Mouse (Mus musculus): ENCODE data around the gene Colec11. TPM values are rescaled to one million over a fixed set of nuclear protein-coding genes. Genes with fewer than 3 reads are reported as not detected.

The Colec11 gene
- polyA plus RNA-seq, 1 experiment from 2014 or later: 1.8 TPM

DNA sequence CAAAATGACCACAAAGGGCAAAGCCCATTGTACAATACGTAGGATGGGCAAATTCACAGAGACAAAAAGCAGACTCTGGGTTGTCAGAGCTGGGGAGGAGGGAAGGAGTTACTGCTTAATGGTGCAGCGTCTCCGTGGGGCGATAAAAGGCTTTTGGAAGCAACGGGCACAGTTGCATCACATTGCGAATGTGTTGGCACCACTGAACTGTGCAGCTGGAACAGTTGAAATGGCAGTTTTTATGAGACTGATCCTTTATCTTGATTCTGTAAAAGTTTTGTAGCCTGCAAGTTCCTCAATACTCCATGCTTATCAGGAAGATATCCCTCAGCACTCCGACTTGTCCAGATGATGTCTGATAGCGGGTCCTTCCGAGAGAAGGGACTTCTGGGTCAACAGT, 25.5 kb downstream of the Colec11 start:
- H3K27ac ChIP-seq: no peak overlapping the region
- no peaks in the 10 kb centered on the region for H3K36me3 ChIP-seq
- H3K27me3 ChIP-seq (replicated peaks): no peaks in the 10 kb centered on the region
- H3K4me2 ChIP-seq (replicated peaks): no peak overlapping the region
- no peaks in the 10 kb centered on the region for H3K9me3 ChIP-seq
- H3K9ac ChIP-seq: no peak overlapping the region
- no peaks in the 10 kb centered on the region for H3K4me1 ChIP-seq (replicated peaks)
- WGBS: 72% methylated on average over 9 of the region's 9 CpGs
- ATAC-seq: no peak
- no peak overlapping the region for H3K4me3 ChIP-seq (replicated peaks)

DNA sequence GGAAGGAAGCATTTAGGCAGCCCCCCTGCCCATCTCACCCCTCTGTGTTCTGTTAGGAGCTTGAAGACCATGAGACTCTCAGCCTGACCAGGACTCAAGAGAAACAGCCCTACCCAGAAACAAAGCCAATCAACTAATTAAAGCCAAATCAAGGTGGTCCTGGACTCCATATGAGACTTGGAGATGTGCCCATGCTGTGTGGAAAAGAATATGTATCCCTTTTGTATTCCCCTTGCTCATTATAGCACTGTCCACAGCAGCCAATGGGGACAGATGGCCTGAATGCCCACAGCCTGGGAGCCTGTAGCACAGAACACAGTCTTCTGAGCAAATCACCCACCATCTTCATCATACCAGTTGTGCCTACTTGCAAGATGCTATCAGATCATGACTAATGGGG, 26.3 kb downstream of the Colec11 start:
- H3K4me2 ChIP-seq (replicated peaks): no peak overlapping the region
- ATAC-seq: no peak
- no peak overlapping the region for H3K9ac ChIP-seq
- no peaks in the 10 kb centered on the region for H3K27me3 ChIP-seq (replicated peaks)
- no peaks in the 10 kb centered on the region for H3K9me3 ChIP-seq
- H3K4me3 ChIP-seq (replicated peaks): no peak overlapping the region
- H3K27ac ChIP-seq: no peak overlapping the region
- no peaks in the 10 kb centered on the region for H3K36me3 ChIP-seq
- no peaks in the 10 kb centered on the region for H3K4me1 ChIP-seq (replicated peaks)

DNA sequence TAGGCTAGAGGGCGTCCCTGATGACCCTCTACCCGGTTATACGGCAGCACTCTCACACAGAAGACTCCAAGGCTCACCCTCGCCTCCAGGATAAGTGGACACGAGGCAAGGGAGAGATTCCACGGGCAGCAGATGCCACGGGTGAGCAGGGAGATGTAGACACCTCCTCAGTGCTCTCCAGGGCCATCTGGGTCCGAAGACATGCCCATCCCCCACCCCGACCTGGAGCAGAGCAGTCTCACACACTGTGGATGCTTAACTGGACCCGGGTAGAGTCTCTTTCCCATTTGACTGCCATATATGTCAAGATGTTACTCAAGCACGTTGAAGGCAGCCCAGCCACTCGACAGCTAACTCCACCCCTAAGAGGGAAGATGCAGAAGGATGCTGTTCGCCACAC, 32.7 kb downstream of the Colec11 start:
- Histone ChIP-seq H3K27me3 (replicated peaks) (peaks cover 6% of the 10 kb centered on the region; the same call in 1 of the 2 replicates), H3K36me3 (no peaks in the 10 kb centered on the region), H3K4me3 (replicated peaks) (no peak overlapping the region), H3K9me3 (no peaks in the 10 kb centered on the region), H3K4me1 (replicated peaks) (no peaks in the 10 kb centered on the region), H3K4me2 (replicated peaks) (no peak overlapping the region), H3K9ac (no peak overlapping the region), H3K27ac (no peak overlapping the region)
- no peak for ATAC-seq
- WGBS: 46% methylated on average over 13 of the region's 13 CpGs

DNA sequence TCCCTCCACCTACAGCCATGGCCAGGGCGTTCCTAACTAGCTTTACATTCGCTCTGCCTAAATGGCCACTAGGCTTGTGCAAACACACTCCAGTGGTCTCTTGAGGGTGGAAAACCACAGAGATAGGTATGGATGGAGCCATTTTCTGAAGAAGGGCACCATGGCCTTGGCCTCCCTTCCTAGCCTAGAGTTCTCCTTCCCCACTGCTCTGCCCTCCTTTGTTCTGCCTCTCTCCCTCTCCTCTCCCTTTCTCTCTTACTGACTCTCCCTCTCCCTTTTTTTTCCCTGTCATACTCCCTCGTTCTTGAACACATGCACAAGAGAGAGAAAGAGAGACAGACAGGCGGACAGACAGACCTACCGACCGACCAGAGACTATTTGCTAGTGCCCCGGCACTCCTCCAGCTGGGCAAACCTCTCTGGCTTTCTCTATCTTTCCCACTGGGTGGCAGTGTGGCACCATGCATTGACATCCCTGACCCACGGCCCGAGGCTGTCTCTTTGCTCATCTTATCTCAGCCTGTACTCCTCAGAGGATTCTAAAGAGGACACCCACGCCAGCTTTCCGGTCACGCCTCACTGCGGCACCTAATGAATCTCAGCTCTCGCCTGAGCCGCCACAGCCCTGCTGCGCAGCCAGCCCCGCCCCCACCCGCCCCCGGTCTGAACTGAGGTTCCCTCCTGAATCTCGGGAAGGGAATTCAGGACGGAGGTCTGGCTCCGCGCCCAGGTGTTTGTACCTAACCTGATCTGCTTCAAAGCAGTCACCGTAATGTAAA, 33.9 kb downstream of the Colec11 start:
- Histone ChIP-seq H3K4me2 (replicated peaks) (peak overlapping the region; percentile 79), H3K9ac (0 out of 2 replicates have a peak overlapping the region, but pooled peaks have one; percentile 8), H3K9me3 (no peaks in the 10 kb centered on the region), H3K36me3 (no peaks in the 10 kb centered on the region), H3K4me3 (replicated peaks) (peak overlapping the region; percentile 38), H3K27ac (no peak overlapping the region), H3K4me1 (replicated peaks) (no peaks in the 10 kb centered on the region), H3K27me3 (replicated peaks) (peaks cover 6% of the 10 kb centered on the region; the same call in 1 of the 2 replicates)
- 9% methylated on average over 23 of the region's 24 CpGs for WGBS
- ATAC-seq: peak; percentile 92

DNA sequence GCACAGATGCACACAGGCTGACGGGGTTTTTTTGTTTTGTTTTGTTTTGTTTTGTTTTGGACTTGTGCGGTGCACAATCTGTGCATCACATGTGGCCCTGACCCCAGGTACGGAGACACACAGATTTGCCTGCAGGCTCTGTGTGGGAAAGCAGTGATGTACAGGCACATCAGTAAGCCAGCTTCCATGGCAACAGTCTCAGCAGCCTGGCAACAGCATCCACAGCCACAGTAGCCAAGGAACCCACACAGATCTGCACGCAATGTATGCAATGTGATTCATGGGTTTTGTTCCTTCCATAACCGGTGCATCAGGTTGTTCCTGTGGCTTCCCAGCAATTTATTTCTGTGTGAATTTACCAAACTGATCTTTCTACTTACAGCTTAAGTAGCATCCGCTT, 35.2 kb downstream of the Colec11 start:
- no peak overlapping the region for H3K27ac ChIP-seq
- peaks cover 6% of the 10 kb centered on the region; the same call in 1 of the 2 replicates for H3K27me3 ChIP-seq (replicated peaks)
- no peaks in the 10 kb centered on the region for H3K9me3 ChIP-seq
- 82% methylated on average over 6 of the region's 6 CpGs for WGBS
- no peak overlapping the region for H3K9ac ChIP-seq
- H3K4me1 ChIP-seq (replicated peaks): no peaks in the 10 kb centered on the region
- H3K36me3 ChIP-seq: no peaks in the 10 kb centered on the region
- no peak overlapping the region for H3K4me2 ChIP-seq (replicated peaks)
- ATAC-seq: no peak
- no peak overlapping the region for H3K4me3 ChIP-seq (replicated peaks)

DNA sequence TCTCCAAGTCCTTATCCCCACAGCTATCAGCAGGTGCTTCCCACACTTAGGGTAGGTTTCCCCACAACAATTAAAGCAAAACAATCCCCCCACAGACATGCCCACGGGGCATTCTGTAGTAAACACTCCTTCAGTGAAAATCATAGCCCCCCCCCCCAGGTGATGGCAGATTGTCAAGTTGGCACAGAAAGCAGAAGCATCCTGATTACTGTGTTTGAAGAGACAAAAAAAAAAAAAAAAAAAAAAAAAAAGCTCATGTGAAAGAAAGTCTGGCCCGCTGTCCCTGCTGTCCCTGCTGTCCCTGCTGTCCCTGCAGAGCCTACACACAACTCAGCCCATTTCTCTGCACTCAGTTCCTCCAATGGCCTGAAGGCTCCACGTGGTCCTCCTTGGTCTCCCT, 39.1 kb downstream of the Colec11 start:
- Histone ChIP-seq H3K4me3 (replicated peaks) (no peak overlapping the region), H3K4me2 (replicated peaks) (no peak overlapping the region), H3K36me3 (no peaks in the 10 kb centered on the region), H3K9ac (no peak overlapping the region), H3K4me1 (replicated peaks) (no peaks in the 10 kb centered on the region), H3K27me3 (replicated peaks) (peaks cover 6% of the 10 kb centered on the region; the same call in 1 of the 2 replicates), H3K9me3 (no peaks in the 10 kb centered on the region), H3K27ac (no peak overlapping the region)
- 62% methylated on average over 3 of the region's 3 CpGs for WGBS
- ATAC-seq: no peak

DNA sequence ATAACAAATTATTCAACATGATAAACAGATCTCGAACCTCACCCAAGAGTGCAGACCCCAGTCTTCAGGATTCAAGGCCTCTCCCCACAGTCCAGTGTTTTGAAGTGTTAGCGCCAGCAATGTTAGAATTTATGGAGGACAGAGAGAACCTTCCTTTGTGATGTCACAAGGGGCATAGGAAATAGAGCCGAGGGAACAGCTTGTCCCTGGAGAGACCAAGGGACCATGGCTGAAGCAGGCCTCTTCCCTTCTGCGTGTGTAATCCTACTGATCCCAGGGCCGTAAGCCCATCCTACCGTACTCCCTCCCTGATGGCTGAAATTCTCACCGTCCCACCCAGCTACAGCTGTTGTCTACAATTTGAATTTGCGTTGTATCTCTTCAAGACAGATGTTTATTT, 40.8 kb downstream of the Colec11 start, which contains the start of gene Allc:
TSS of gene Allc (minus strand) at position 101 of the 400 bp plus-strand sequence.
- Histone ChIP-seq H3K27me3 (replicated peaks) (no peaks in the 10 kb centered on the region), H3K27ac (no peak within 1 kb of the TSS), H3K4me3 (replicated peaks) (no peak within 1 kb of the TSS), H3K36me3 (no peaks in the 10 kb centered on the region), H3K4me2 (replicated peaks) (no peak within 1 kb of the TSS), H3K9ac (no peak within 1 kb of the TSS), H3K4me1 (replicated peaks) (no peaks in the 10 kb centered on the region), H3K9me3 (no peaks in the 10 kb centered on the region)
- no peak for ATAC-seq
- WGBS: 69% methylated on average over 8 of the region's 8 CpGs

DNA sequence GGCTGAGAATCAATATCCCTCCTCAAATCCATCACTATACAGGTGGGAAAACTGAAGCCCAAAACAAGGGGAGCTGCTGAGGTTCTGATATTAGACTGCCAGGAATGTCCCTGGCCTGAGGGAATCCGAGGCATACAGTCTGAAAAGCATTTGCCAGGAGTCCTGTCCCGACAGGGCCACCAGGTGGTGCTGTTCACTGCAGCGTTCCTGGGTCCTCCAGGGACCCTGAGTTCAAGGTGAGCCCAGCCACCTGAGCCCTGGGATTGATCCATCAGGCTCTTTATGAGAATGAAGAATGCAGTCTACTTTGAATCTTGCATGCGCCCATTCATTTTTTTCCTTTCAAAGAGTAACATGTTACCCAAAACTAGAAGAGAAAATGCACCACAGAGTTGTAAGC, 44.0 kb downstream of the Colec11 start:
- Histone ChIP-seq H3K4me1 (replicated peaks) (no peaks in the 10 kb centered on the region), H3K4me2 (replicated peaks) (no peak overlapping the region), H3K9me3 (no peaks in the 10 kb centered on the region), H3K27me3 (replicated peaks) (no peaks in the 10 kb centered on the region), H3K36me3 (no peaks in the 10 kb centered on the region), H3K27ac (no peak overlapping the region), H3K9ac (no peak overlapping the region), H3K4me3 (replicated peaks) (no peak overlapping the region)
- ATAC-seq: no peak
- WGBS: 37% methylated on average over 4 of the region's 4 CpGs

DNA sequence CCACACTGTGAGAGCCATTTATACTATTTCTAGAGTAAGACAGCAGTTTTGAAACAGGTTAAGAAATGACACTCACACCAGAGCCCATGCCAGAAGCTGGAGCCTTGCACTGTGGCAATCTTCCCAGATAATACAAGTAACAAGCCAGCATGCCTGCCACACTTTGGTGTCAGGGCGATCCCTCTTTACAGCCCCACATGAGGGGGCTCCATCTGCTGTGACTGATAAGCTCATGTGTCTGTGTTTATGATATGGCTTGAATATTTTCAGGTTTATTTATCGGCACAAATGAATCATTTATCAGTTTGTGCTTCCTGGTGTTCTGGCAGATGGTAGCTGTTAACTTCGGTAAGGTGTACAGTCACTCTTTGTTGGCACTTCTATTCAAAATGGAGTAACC, 45.0 kb downstream of the Colec11 start:
- no peaks in the 10 kb centered on the region for H3K27me3 ChIP-seq (replicated peaks)
- no peak overlapping the region for H3K4me3 ChIP-seq (replicated peaks)
- H3K27ac ChIP-seq: no peak overlapping the region
- no peak overlapping the region for H3K9ac ChIP-seq
- 85% methylated on average over 3 of the region's 3 CpGs for WGBS
- H3K4me2 ChIP-seq (replicated peaks): no peak overlapping the region
- no peaks in the 10 kb centered on the region for H3K9me3 ChIP-seq
- H3K4me1 ChIP-seq (replicated peaks): no peaks in the 10 kb centered on the region
- no peak for ATAC-seq
- H3K36me3 ChIP-seq: no peaks in the 10 kb centered on the region

DNA sequence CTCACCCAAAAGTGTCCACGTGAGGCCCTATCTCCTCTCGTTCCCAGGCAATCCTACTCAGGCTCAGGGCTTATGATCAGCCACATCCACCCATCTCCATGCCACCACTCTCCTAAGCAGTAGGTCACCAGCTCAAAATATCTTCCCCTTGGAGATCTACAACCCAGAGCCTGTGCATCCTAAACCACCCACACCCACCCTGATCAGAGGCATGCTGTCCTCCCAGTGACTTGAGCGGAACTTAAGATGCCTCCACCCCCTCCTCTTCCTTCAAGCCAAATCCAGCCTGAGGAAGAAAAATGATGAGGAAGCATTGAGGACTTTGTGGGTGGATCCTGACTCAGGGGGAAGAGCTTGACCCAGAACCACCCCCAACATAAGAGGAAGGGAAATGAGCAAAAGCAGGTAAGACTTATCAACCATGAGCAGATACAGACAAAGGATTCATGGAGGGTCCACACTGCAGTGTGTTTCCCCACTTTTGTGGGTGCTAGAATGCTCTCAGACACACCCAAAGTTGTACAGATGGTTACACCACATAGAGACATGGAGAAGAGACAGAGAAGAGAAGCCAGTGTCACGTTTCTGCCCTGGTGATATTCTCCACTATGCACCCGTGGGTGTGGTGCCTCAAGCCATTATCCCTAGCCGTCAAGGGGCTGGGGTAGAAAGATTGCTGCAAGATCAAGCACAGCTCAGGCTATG, 47.7 kb downstream of the Colec11 start:
- Histone ChIP-seq H3K4me3 (replicated peaks) (no peak overlapping the region), H3K27me3 (replicated peaks) (no peaks in the 10 kb centered on the region), H3K27ac (no peak overlapping the region), H3K36me3 (no peaks in the 10 kb centered on the region), H3K9ac (no peak overlapping the region), H3K9me3 (no peaks in the 10 kb centered on the region), H3K4me1 (replicated peaks) (no peaks in the 10 kb centered on the region), H3K4me2 (replicated peaks) (no peak overlapping the region)
- ATAC-seq: no peak
- WGBS: 63% methylated on average over 6 of the region's 6 CpGs

DNA sequence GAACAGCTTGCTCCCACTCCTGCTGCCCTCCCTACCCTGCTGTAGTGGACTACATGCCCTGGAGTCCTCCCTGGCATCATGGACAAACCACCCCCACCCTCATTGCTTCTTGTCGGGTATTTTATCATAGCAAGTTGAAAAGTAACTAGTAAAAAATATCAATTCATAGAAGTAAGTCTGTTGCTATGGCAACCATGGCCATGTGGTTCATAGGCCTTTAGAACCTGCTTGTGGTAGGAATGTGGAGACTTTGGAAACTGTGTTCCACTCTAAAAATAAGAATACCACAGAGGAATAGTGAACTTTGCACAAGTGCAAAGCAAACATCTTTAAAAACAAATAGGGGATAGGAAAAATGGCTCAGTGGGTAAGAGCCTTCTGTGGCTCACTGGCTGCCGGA, 50.9 kb downstream of the Colec11 start:
- H3K4me1 ChIP-seq (replicated peaks): no peaks in the 10 kb centered on the region
- no peaks in the 10 kb centered on the region for H3K9me3 ChIP-seq
- H3K36me3 ChIP-seq: no peaks in the 10 kb centered on the region
- no peak for ATAC-seq
- H3K27me3 ChIP-seq (replicated peaks): no peaks in the 10 kb centered on the region
- H3K4me2 ChIP-seq (replicated peaks): no peak overlapping the region
- H3K27ac ChIP-seq: no peak overlapping the region
- H3K4me3 ChIP-seq (replicated peaks): no peak overlapping the region
- no peak overlapping the region for H3K9ac ChIP-seq
- 70% methylated on average over 2 of the region's 2 CpGs for WGBS

DNA sequence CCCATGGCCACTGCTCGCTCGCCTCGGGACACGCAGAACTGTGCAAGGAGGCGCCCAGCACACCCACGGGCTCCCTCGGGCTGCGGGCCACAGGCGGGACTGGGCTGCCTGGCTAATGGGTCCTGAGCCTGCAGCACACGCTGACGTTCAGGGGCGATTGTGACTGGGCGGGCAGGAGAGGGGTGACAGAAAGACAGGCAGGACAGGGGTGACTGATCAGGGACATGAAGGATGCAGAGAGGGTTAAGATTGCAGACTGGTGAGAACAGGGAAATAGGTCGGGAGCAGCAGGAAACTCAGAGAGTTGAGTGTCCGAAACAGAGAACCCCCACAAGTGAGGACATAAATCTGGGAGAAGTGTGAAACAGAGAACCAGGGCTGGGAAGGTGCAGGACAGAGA, 70.9 kb downstream of the Colec11 start, which contains the start of gene Dcdc2c:
TSS of gene Dcdc2c (minus strand) at position 101 of the 400 bp plus-strand sequence.
- peak within 1 kb of the TSS; percentile 17 for H3K4me2 ChIP-seq (replicated peaks)
- 56% methylated on average over 15 of the region's 15 CpGs for WGBS
- H3K4me3 ChIP-seq (replicated peaks): no peak within 1 kb of the TSS

More for the DNA sequence above, 70.9 kb downstream of the Colec11 start, which contains the start of gene Dcdc2c:
- Histone ChIP-seq H3K9ac (no peak within 1 kb of the TSS), H3K36me3 (no peaks in the 10 kb centered on the region), H3K4me1 (replicated peaks) (0 out of 2 replicates have a peak, but pooled peaks cover 2% of the 10 kb centered on the region), H3K27ac (no peak within 1 kb of the TSS), H3K27me3 (replicated peaks) (no peaks in the 10 kb centered on the region), H3K9me3 (no peaks in the 10 kb centered on the region)
- no peak for ATAC-seq
